Comparison of ENCODE assay signal across 8 mouse cellular contexts in the genomic region with DNA sequence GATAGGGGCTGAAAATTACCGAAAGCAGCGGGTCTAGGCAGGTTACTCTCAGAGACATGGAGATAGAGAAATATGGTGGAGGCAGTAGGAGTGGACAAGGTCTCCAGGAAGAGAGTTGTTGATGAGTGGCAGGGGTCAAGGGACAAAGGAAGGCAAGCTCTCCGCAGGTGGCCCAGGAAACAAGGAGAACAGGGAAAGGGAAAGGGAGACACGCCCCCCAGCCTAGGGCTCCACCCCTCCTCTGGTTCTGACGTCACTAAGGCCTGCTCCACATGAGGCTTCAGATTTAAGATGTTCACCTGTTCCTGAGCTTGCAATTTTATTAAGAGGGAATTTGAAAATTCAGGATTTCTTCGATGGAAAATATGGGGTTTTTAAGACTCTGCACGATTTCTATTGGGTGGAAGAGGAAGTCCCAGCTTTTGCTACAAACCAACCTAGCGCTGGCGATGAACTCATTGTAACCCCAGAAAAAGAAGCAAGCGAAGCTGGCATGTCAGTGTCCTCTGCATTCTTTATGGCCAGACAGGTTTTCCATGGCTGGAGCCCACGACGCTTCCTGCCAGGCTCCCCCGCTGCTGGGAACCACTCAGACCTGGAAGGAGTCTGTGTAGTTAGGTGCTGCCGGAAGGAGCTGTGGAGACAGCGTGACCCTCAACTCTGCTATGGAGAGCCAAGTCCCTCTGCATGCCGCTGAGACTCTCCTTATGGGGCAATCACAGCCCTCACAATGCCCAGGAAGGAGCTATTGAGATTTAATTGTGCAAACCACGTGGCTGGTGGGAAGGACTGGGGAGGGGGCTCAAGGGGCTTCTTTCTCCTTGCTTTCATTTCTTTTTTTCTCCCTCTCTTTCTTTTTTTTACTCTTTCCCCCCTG.
DNase-seq lines count a peak whose midpoint lies in the region; ATAC-seq and TF ChIP-seq lines count a peak whose summit lies in the region.

No protein-coding gene starts in this region.

- no peak for TF ChIP-seq CTCF in forebrain, postnatal 0 days (IDR thresholded peaks at IDR 0.05; ENCODE audit: low read depth)

- H3K27me3 ChIP-seq in heart, embryonic 10.5 days (ENCODE audit: insufficient read depth, poor library complexity, severe bottlenecking) = peaks cover 7% of the 10 kb centered on the region
- H3K27me3 ChIP-seq in forebrain, postnatal 0 days (ENCODE audit: insufficient read depth, low read length) = no peaks in the 10 kb centered on the region
- H3K27me3 ChIP-seq in midbrain, embryonic 14.5 days (ENCODE audit: control insufficient read depth, insufficient read depth, low read length) = peaks cover 40% of the 10 kb centered on the region

- peak overlapping the region; percentile 29; the same call in 1 of the 2 replicates for H3K4me3 ChIP-seq in heart, embryonic 10.5 days
- no peak overlapping the region for H3K4me3 ChIP-seq in forebrain, postnatal 0 days (ENCODE audit: low read depth, low read length)
- 0 out of 2 replicates have a peak overlapping the region, but pooled peaks have one; percentile 12 for H3K4me3 ChIP-seq in midbrain, embryonic 14.5 days (replicated peaks; ENCODE audit: low read depth, low read length)

- intact Hi-C loops in heart, postnatal 10 days (cut with DNase I) = no loop called here

- peak; percentile 54 for ATAC-seq in forebrain, postnatal 0 days
- peak; percentile 75 for ATAC-seq in midbrain, embryonic 14.5 days (ENCODE audit: low FRiP score, low TSS enrichment)

- H3K9me3 ChIP-seq in heart, embryonic 10.5 days = no peaks in the 10 kb centered on the region
- no peaks in the 10 kb centered on the region for H3K9me3 ChIP-seq in forebrain, postnatal 0 days (ENCODE audit: low read length)
- H3K9me3 ChIP-seq in midbrain, embryonic 14.5 days (ENCODE audit: control insufficient read depth, low read length) = no peaks in the 10 kb centered on the region

- peaks cover 18% of the 10 kb centered on the region for H3K4me1 ChIP-seq in heart, embryonic 10.5 days
- peaks cover 5% of the 10 kb centered on the region; the same call in 1 of the 2 replicates for H3K4me1 ChIP-seq in forebrain, postnatal 0 days (ENCODE audit: insufficient read depth)
- peaks cover 18% of the 10 kb centered on the region for H3K4me1 ChIP-seq in midbrain, embryonic 14.5 days (ENCODE audit: control insufficient read depth, insufficient read depth, low read length)

- H3K9ac ChIP-seq in forebrain, postnatal 0 days = peak overlapping the region; percentile 35; the same call in 1 of the 2 replicates
- peak overlapping the region; percentile 39 for H3K9ac ChIP-seq in midbrain, embryonic 14.5 days (replicated peaks; ENCODE audit: low read length)

- 34% methylated on average over 17 of the region's 17 CpGs for WGBS in heart, embryonic 10.5 days
- 21% methylated on average over 17 of the region's 17 CpGs for WGBS in forebrain, postnatal 0 days
- WGBS in midbrain, embryonic 14.5 days = 9% methylated on average over 17 of the region's 17 CpGs

- H3K4me2 ChIP-seq in forebrain, postnatal 0 days (ENCODE audit: low read depth) = peak overlapping the region; percentile 40
- peak overlapping the region; percentile 50 for H3K4me2 ChIP-seq in midbrain, embryonic 14.5 days (ENCODE audit: low read length)

- peak overlapping the region; percentile 78 for H3K27ac ChIP-seq in heart, embryonic 10.5 days
- 0 out of 2 replicates have a peak overlapping the region, but pooled peaks have one; percentile 15 for H3K27ac ChIP-seq in forebrain, postnatal 0 days (ENCODE audit: low read depth, low read length)
- H3K27ac ChIP-seq in midbrain, embryonic 14.5 days (replicated peaks; ENCODE audit: low read depth, low read length) = peak overlapping the region; percentile 52

- no peaks in the 10 kb centered on the region for H3K36me3 ChIP-seq in heart, embryonic 10.5 days
- no peaks in the 10 kb centered on the region for H3K36me3 ChIP-seq in forebrain, postnatal 0 days (ENCODE audit: insufficient read depth)
- H3K36me3 ChIP-seq in midbrain, embryonic 14.5 days (ENCODE audit: control insufficient read depth, insufficient read depth, low read length) = no peaks in the 10 kb centered on the region

- peak; percentile 72 for DNase-seq in heart, embryonic 10.5 days (ENCODE audit: low spot score)
- no peak for DNase-seq in heart, postnatal 10 days
- DNase-seq in Muller cell, postnatal 12 days (ENCODE audit: inconsistent ontology term) = peak; percentile 40
- peak; percentile 34 for DNase-seq in forebrain, postnatal 0 days
- DNase-seq in midbrain, embryonic 14.5 days = peak; percentile 64
- DNase-seq in adrenal gland, adult 2 months = no peak
- no peak for DNase-seq in ovary, adult 18-20 months (ENCODE audit: low spot score)
- no peak for DNase-seq in cerebellum, adult 18-20 months

Comparison
In these comparisons a context has a peak if more than half of its experiments do, and no peak if none do; other contexts are left out.
1. DNase-seq: peak in heart, embryonic 10.5 days (single experiment), Muller cell, postnatal 12 days (single experiment), forebrain, postnatal 0 days (single experiment) and midbrain, embryonic 14.5 days (single experiment); none in heart, postnatal 10 days (0 of 2), adrenal gland, adult 2 months (single experiment), ovary, adult 18-20 months (single experiment) and cerebellum, adult 18-20 months (0 of 2).
2. H3K27ac ChIP-seq: peak in every context shown above with its lines; median percentile 78 in heart, embryonic 10.5 days; 52 in midbrain, embryonic 14.5 days; 15 in forebrain, postnatal 0 days.